Mouse (Mus musculus) MEL (cell line): Measurements from ENCODE around the gene Gnb1l.

Experiments
- BHLHE40 ChIP-seq: IDR thresholded peaks from 2 replicates; pipeline ENCODE4 v1.6.1; 2012; ENCODE audit warnings: low read depth, mild to moderate bottlenecking, inconsistent platforms, low read length, improper control_type of control experiment, borderline replicate concordance
- CTCF ChIP-seq, 3 experiments: IDR thresholded peaks in 2 of 3; conservative IDR thresholded peaks in 1 of 3; 2 replicates each; pipeline ENCODE4 v1.5.1; 2011 to 2012; ENCODE audit warnings: low read length in 3 of 3, low read depth in 2 of 3, mild to moderate bottlenecking in 2 of 3, improper control_type of control experiment in 1 of 3, inconsistent platforms in 1 of 3, mixed read lengths in 1 of 3, moderate library complexity in 1 of 3; ENCODE audit not compliant: control insufficient read depth in 1 of 3, insufficient read depth in 1 of 3, poor library complexity in 1 of 3, severe bottlenecking in 1 of 3
- EP300 ChIP-seq, 2 experiments: IDR thresholded peaks; 2 replicates each; pipeline ENCODE4 v1.6.1; 2011; ENCODE audit warnings: improper control_type of control experiment in 2 of 2, low read length in 2 of 2, low read depth in 1 of 2, mild to moderate bottlenecking in 1 of 2
- HCFC1 ChIP-seq: IDR thresholded peaks from 2 replicates; pipeline ENCODE4 v1.6.1; 2012; ENCODE audit warnings: low read depth, mild to moderate bottlenecking, inconsistent platforms, low read length, improper control_type of control experiment, moderate library complexity
- JUND ChIP-seq: IDR thresholded peaks from 2 replicates; pipeline ENCODE4 v1.6.1; 2011; ENCODE audit warnings: low read depth, mild to moderate bottlenecking, improper control_type of control experiment, low read length
- MAFK ChIP-seq: IDR thresholded peaks from 2 replicates; pipeline ENCODE4 v1.6.1; 2011; ENCODE audit warnings: low read depth, mild to moderate bottlenecking, low read length, improper control_type of control experiment, borderline replicate concordance
- MAX ChIP-seq: IDR thresholded peaks from 2 replicates; pipeline ENCODE4 v1.6.1; 2011; ENCODE audit warnings: low read length, improper control_type of control experiment
- MAZ ChIP-seq: IDR thresholded peaks from 2 replicates; pipeline ENCODE4 v1.6.1; 2012; ENCODE audit warnings: low read depth, mild to moderate bottlenecking, inconsistent platforms, low read length, improper control_type of control experiment
- MEF2A ChIP-seq: IDR thresholded peaks from 2 replicates; pipeline ENCODE4 v1.6.1; 2014; ENCODE audit warnings: low read depth, mild to moderate bottlenecking, inconsistent platforms, low read length, improper control_type of control experiment; ENCODE audit not compliant: poor library complexity, insufficient replicate concordance, severe bottlenecking; ENCODE audit errors: extremely low read depth
- NRF1 ChIP-seq: IDR thresholded peaks from 2 replicates; pipeline ENCODE4 v1.6.1; 2014; ENCODE audit warnings: low read depth, mild to moderate bottlenecking, inconsistent platforms, low read length, improper control_type of control experiment, moderate library complexity; ENCODE audit not compliant: poor library complexity, insufficient read depth, severe bottlenecking
- POLR2A ChIP-seq, 2 experiments: IDR thresholded peaks; 2 replicates each; pipeline ENCODE4 v1.6.1; 2011 to 2012; ENCODE audit warnings: low read length in 2 of 2, mild to moderate bottlenecking in 2 of 2, control low read depth in 1 of 2, improper control_type of control experiment in 1 of 2, low read depth in 1 of 2, moderate library complexity in 1 of 2; ENCODE audit not compliant: control insufficient read depth in 1 of 2, insufficient read depth in 1 of 2, poor library complexity in 1 of 2
- TAL1 ChIP-seq: IDR thresholded peaks from 2 replicates; pipeline ENCODE4 v1.6.1; 2012; ENCODE audit warnings: mild to moderate bottlenecking, inconsistent platforms, low read length, moderate library complexity, mixed read lengths
- ZC3H11A ChIP-seq: IDR thresholded peaks from 2 replicates; pipeline ENCODE4 v1.6.1; 2012; ENCODE audit warnings: low read depth, mild to moderate bottlenecking, inconsistent platforms, low read length, improper control_type of control experiment
- ZNF384 ChIP-seq: IDR thresholded peaks from 2 replicates; pipeline ENCODE4 v1.6.1; 2012; ENCODE audit warnings: low read depth, mild to moderate bottlenecking, inconsistent platforms, low read length, improper control_type of control experiment

GRCm38 (mm10) chr16:18577599-18578160 is 79.2 kb downstream of the Gnb1l start:
- no peak for TF ChIP-seq POLR2A (IDR thresholded peaks at IDR 0.05; ENCODE audit: control insufficient read depth in 1 of 2, insufficient read depth in 1 of 2, low read depth in 1 of 2, low read length in 2 of 2, poor library complexity in 1 of 2)
- TF ChIP-seq CTCF (IDR thresholded peaks at IDR 0.05 in 2 of 3, conservative IDR thresholded peaks at IDR 0.05 in 1 of 3; ENCODE audit: control insufficient read depth in 1 of 3, insufficient read depth in 1 of 3, low read depth in 2 of 3, low read length in 3 of 3, poor library complexity in 1 of 3, severe bottlenecking in 1 of 3) = no peak
- no peak for TF ChIP-seq MEF2A
- no peak for TF ChIP-seq HCFC1
- no peak for TF ChIP-seq EP300 (IDR thresholded peaks at IDR 0.05; ENCODE audit: low read depth in 1 of 2, low read length in 2 of 2)
- no peak for TF ChIP-seq ZC3H11A
- TF ChIP-seq MAFK = no peak
- TF ChIP-seq MAZ = no peak
- no peak for TF ChIP-seq TAL1
- TF ChIP-seq ZNF384 = no peak
- no peak for TF ChIP-seq BHLHE40
- no peak for TF ChIP-seq JUND
- TF ChIP-seq NRF1 = no peak
- TF ChIP-seq MAX = no peak
